Mouse (Mus musculus) testis, adult 2 months (tissue): ENCODE results near the gene Ppm1h.

Source experiments
- CTCF ChIP-seq: fragments of 200-500 bp; IDR thresholded peaks from 2 replicates; pipeline ENCODE4 v1.5.1; 2012; ENCODE audit warnings: low read depth, mild to moderate bottlenecking, inconsistent platforms, low read length, moderate library complexity; ENCODE audit not compliant: control insufficient read depth, insufficient read depth, insufficient replicate concordance
- POLR2A ChIP-seq: fragments of 200-500 bp; IDR thresholded peaks from 2 replicates; pipeline ENCODE4 v1.6.1; 2012; ENCODE audit warnings: low read depth, mild to moderate bottlenecking, inconsistent platforms, low read length, moderate library complexity; ENCODE audit not compliant: control insufficient read depth

DNA sequence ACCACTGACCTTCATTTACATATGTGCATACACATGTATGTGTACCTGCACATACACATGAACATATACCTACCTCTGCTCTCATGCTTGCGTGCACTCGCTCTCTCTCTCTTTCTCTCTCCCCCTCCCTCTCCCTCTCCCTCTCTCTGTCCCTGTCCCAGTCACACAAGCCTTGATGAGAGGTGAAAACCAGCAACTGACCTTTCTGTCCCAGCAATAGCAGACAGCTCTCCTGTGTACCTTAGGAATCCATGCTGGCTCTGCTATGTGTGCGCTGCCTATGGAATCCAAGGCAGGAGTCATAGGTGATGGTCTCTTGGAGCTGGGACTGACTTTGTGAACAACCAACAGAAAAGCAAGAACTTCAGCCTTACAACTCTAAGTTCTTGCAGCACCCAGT lies 53.6 kb downstream of the Ppm1h start:
- no peak for TF ChIP-seq CTCF
- no peak for TF ChIP-seq POLR2A
